Mouse (Mus musculus) thymus, adult 2 months (tissue): ENCODE data around the gene Gm20388. TPM values are rescaled to one million over a fixed set of nuclear protein-coding genes. Genes with fewer than 3 reads are reported as not detected.

Experiments
- DNase-seq: peaks from one replicate; pipeline ENCODE4 v3.0.0; 2021
- H3K27ac ChIP-seq: fragments of 200-500 bp; 2 replicates; pipeline ENCODE4 v1.5.1; 2012; ENCODE audit warnings: low read length, control low read depth; ENCODE audit not compliant: control insufficient read depth, insufficient read depth
- H3K27me3 ChIP-seq: fragments of 200-500 bp; 2 replicates; pipeline ENCODE4 v1.6.1; 2012; ENCODE audit warnings: mild to moderate bottlenecking, low read length, moderate library complexity, mixed read lengths; ENCODE audit not compliant: control insufficient read depth, insufficient read depth
- H3K36me3 ChIP-seq: fragments of 200-500 bp; 2 replicates; pipeline ENCODE4 v1.6.1; 2012; ENCODE audit warnings: mild to moderate bottlenecking, low read length, moderate library complexity; ENCODE audit not compliant: control insufficient read depth, insufficient read depth
- H3K4me1 ChIP-seq: fragments of 200-500 bp; replicated peaks from 2 replicates; pipeline ENCODE4 v1.6.1; 2012; ENCODE audit warnings: low read length; ENCODE audit not compliant: control insufficient read depth, insufficient read depth
- H3K4me3 ChIP-seq: fragments of 200-500 bp; 2 replicates; pipeline ENCODE4 v1.5.1; 2012; ENCODE audit warnings: mild to moderate bottlenecking, low read length, control low read depth, moderate library complexity; ENCODE audit not compliant: control insufficient read depth, insufficient read depth
- CTCF ChIP-seq: fragments of 200-500 bp; IDR thresholded peaks from 2 replicates; pipeline ENCODE4 v1.5.1; 2012; ENCODE audit warnings: mild to moderate bottlenecking, control low read depth, low read length, moderate library complexity, borderline replicate concordance; ENCODE audit not compliant: control insufficient read depth, poor library complexity, insufficient read depth; ENCODE audit errors: extremely low read depth
- POLR2A ChIP-seq: fragments of 200-500 bp; IDR thresholded peaks from 2 replicates; pipeline ENCODE4 v1.6.1; 2012; ENCODE audit warnings: mild to moderate bottlenecking, low read length, control low read depth, moderate library complexity; ENCODE audit not compliant: control insufficient read depth, poor library complexity, insufficient read depth; ENCODE audit errors: extremely low read depth
- WGBS: fragments of 180-500 bp; shearing (Covaris S2); methylation state at CpG from one replicate; pipeline ENCODE4 v1.1.7; 2018; 5-methylcytosine and 5-hydroxymethylcytosine counted together
- polyA plus RNA-seq: library from polyadenylated mRNA; depleted of rRNA; stranded (reverse); fragments of >200 nt; gene quantifications from 2 replicates; pipeline ENCODE4 v1.2.3, GENCODE M21; 2012

Gm20388 gene
- polyA plus RNA-seq, 1 experiment = 103 TPM

DNA sequence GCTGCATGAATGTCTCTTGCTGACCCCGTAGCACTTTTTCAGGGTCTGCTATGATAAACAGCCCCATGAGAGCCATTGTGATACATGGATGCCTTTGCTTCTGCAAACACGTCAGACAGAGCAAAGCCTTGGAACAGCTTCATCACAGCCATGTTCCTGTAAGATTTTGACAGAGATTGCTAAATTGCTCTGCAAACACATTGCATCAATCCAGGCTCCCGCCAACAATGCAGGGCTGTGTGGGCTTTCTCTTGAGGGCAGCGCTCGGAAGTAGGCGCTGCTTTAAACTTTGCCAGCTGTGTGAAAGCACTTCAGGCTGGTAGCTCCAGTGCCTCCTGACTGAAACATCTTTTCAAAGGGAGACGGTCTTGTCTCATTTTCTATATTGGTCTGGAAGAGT is 4289.8 kb downstream of the Gm20388 start:
- Histone ChIP-seq H3K27ac (no peak overlapping the region), H3K36me3 (no peaks in the 10 kb centered on the region), H3K27me3 (no peaks in the 10 kb centered on the region), H3K4me1 (no peaks in the 10 kb centered on the region; the same call in 1 of the 2 replicates), H3K4me3 (no peak overlapping the region)
- 78% methylated on average over 7 of the region's 7 CpGs for WGBS
- no peak for DNase-seq
- TF ChIP-seq POLR2A (no peak), CTCF (no peak)

DNA sequence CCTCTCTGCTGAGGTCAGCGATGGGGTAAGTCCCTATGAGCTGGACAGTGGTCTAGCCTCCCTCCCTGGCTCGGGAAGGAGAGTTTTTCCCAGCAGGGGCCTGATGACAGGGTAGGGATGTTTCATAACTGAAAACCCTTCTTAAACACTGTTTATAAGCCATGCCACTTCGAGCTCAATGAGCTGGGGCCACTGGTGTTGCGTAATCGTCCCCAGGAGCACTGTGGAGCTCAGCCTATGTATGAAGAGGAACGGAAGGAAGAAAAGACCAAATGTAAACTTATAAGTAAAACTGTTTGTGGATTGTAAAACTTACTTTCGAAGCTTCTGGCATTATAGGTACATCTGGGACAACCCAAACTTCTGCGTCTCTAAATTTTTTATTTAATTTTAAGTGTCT is 4291.1 kb downstream of the Gm20388 start:
- DNase-seq = no peak
- WGBS = 78% methylated on average over 8 of the region's 8 CpGs
- Histone ChIP-seq H3K4me1 (no peaks in the 10 kb centered on the region), H3K4me3 (no peak overlapping the region), H3K36me3 (no peaks in the 10 kb centered on the region), H3K27me3 (no peaks in the 10 kb centered on the region), H3K27ac (no peak overlapping the region)
- TF ChIP-seq POLR2A = no peak
- TF ChIP-seq CTCF = no peak

DNA sequence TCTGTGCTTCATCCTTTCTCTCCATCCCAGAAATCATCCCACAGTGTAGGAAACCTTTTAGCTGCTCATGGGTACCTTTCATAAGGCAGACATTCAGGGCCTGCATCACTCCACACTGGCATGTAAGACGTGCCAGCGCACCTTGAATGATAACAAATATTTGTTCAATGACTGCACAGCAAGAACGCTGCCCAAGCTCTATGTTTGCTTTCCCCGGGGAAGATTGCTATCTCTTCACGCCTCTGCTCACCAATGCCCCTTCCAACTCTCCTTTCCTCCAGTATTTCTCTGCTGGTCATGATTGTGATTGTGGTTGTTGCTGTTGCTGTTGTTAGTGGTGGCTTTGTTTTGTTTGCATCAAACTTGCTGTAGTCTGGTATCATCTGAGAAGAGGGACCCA is 4292.3 kb downstream of the Gm20388 start:
- WGBS = 97% methylated on average over 5 of the region's 5 CpGs
- TF ChIP-seq CTCF (no peak), POLR2A (no peak)
- H3K27me3 ChIP-seq = no peaks in the 10 kb centered on the region
- no peaks in the 10 kb centered on the region for H3K36me3 ChIP-seq
- H3K27ac ChIP-seq = no peak overlapping the region
- DNase-seq = no peak
- H3K4me3 ChIP-seq = no peak overlapping the region
- H3K4me1 ChIP-seq = no peaks in the 10 kb centered on the region

DNA sequence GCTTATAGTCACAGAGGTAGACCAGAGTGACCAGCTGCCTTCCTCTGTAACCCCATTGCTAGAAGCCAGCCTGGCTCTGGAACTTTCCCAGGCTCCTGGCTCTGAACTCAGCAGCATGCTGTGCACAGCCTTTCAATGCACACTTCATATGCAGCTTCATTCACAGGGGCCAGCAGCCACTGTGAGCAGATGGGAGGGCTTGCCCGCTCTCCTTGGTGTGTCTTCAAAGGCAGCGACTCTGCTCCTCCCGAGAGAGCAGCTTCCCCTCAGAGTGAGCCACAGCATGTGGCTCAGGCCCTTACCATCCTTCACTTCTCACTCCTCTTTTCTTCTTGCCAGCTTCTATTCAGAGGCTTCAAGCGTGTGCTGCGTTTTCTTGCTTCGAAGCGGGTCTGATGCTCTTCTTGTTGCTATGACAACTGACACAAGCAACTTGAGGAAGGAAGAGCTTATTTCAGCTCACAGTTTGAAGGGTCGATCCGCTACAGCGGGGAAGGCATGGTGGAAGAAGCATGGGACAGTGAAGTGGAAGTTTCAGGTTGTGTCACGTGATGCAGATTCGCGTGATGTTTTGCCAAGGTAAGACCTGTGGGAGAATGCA is 4293.5 kb downstream of the Gm20388 start:
- Histone ChIP-seq H3K27ac (no peak overlapping the region), H3K4me3 (no peak overlapping the region), H3K27me3 (no peaks in the 10 kb centered on the region), H3K4me1 (no peaks in the 10 kb centered on the region), H3K36me3 (no peaks in the 10 kb centered on the region)
- 89% methylated on average over 13 of the region's 13 CpGs for WGBS
- TF ChIP-seq POLR2A (no peak), CTCF (no peak)
- no peak for DNase-seq

DNA sequence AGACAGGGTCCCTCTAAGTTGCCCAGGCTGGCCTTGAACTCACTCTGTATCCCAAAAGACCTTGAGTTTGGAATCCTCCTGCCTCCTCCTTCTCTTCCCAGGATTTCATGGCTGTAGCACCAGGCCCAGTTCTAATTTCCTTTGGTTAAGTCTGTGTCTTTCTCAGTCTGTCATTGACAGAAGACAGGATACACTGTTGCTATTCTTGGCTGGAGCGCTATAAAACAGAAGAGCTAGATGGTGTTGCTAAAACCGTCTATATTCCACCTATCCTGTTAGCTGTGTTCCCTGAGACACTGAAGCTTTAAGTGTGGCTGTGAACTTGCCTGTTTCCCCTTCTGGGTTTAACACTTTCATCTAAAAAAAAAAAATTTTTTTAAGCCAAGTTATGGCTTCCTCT is 4301.5 kb downstream of the Gm20388 start:
- Histone ChIP-seq H3K27ac (no peak overlapping the region), H3K4me3 (no peak overlapping the region), H3K36me3 (no peaks in the 10 kb centered on the region), H3K4me1 (peaks cover 7% of the 10 kb centered on the region), H3K27me3 (no peaks in the 10 kb centered on the region)
- 69% methylated on average over 2 of the region's 2 CpGs for WGBS
- no peak for DNase-seq
- TF ChIP-seq POLR2A = no peak
- no peak for TF ChIP-seq CTCF

DNA sequence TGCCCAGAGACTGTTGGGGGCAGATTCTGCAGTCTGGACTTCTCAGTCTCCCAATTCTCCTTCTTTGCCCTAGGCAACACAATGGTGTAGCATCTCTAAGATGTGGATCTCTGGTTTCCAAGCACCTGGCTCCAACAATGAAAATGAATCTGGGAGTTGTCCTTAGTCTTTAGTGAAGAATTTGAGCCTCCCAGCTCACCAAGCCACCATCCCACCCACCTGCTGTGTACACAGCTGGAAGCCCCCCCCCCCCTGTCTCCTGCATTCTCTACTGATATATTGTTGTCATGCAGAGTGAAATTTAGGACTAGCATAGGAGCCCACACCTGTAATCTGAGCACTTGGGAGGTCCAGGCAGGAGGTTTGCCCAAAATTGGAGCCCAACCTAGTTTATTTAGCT is 4306.3 kb downstream of the Gm20388 start:
- peaks cover 7% of the 10 kb centered on the region for H3K4me1 ChIP-seq
- no peak for DNase-seq
- no peak for TF ChIP-seq POLR2A
- H3K27me3 ChIP-seq = no peaks in the 10 kb centered on the region
- no peak overlapping the region for H3K4me3 ChIP-seq
- H3K27ac ChIP-seq = no peak overlapping the region
- H3K36me3 ChIP-seq = no peaks in the 10 kb centered on the region

DNA sequence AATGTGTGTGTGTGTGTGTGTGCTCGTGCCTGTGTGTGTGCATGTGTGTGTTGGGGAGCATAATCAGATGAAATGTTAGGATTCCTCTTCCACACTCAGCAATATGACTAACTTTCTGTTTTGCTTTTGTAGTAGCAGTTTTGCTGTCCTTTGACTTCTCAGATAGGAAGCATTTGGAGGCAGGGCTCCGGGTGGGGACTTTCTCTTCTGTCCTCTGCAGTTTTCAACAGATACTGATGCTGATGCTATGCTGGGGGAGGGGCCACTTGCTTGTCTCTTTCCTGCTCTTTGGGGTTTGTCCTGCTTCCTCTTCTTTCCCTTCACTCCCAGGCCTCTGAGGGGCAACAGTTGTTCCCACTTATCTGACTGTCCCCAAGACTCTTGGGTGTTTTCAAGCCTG is 4319.2 kb downstream of the Gm20388 start:
- TF ChIP-seq POLR2A (no peak), CTCF (no peak)
- Histone ChIP-seq H3K36me3 (no peaks in the 10 kb centered on the region), H3K27ac (no peak overlapping the region), H3K27me3 (no peaks in the 10 kb centered on the region), H3K4me3 (no peak overlapping the region), H3K4me1 (peaks cover 36% of the 10 kb centered on the region)
- DNase-seq = no peak
- 28% methylated on average over 2 of the region's 2 CpGs for WGBS
